ENCODE assay signal across 14 mouse cellular contexts in genomic region chr2:119172446-119172845, GRCm38 (mm10). TPM values are rescaled to one million over a fixed set of nuclear protein-coding genes. Genes with fewer than 3 reads are reported as not detected.
A peak's percentile ranks its signal among the peaks of the same experiment; 100 is the strongest.
DNase-seq lines count a peak whose midpoint lies in the region; ATAC-seq and TF ChIP-seq lines count a peak whose summit lies in the region.
"Had no signal": no experiment of that assay in that cellular context is flagged by ENCODE, and none has a peak within 500 bp of the region (broad histone marks: within the 10 kb centered on the region; RNA-seq: fewer than 3 reads in every experiment).

No protein-coding gene starts in this region.

- H3K27me3 ChIP-seq in forebrain, embryonic 12.5 days: peaks cover 28% of the 10 kb centered on the region
- H3K27me3 ChIP-seq in forebrain, embryonic 14.5 days (replicated peaks; ENCODE audit: control insufficient read depth, insufficient read depth, low read length): no peaks in the 10 kb centered on the region; the same call in 1 of the 2 replicates
- no peaks in the 10 kb centered on the region for H3K27me3 ChIP-seq in liver, adult 2 months (ENCODE audit: control insufficient read depth, insufficient read depth, low read length)
- H3K27me3 ChIP-seq in hindbrain, embryonic 14.5 days (ENCODE audit: control insufficient read depth, insufficient read depth, low read length): peaks cover 8% of the 10 kb centered on the region
- peaks cover 7% of the 10 kb centered on the region for H3K27me3 ChIP-seq in midbrain, embryonic 15.5 days (replicated peaks)
- H3K27me3 ChIP-seq: Patski had no signal

- no peak overlapping the region for H3K9ac ChIP-seq in forebrain, embryonic 12.5 days
- no peak overlapping the region for H3K9ac ChIP-seq in forebrain, embryonic 14.5 days (ENCODE audit: low read length)
- H3K9ac ChIP-seq in liver, adult 2 months (ENCODE audit: low read depth, low read length): no peak overlapping the region
- 0 out of 2 replicates have a peak overlapping the region, but pooled peaks have one; percentile 26 for H3K9ac ChIP-seq in hindbrain, embryonic 14.5 days
- no peak overlapping the region for H3K9ac ChIP-seq in midbrain, embryonic 15.5 days
- H3K9ac ChIP-seq: embryonic facial prominence, embryonic 13.5 days had no signal

- 84% methylated on average over 7 of the region's 7 CpGs for WGBS in forebrain, embryonic 12.5 days
- 91% methylated on average over 7 of the region's 7 CpGs for WGBS in forebrain, embryonic 14.5 days
- 85% methylated on average over 7 of the region's 7 CpGs for WGBS in liver, adult 2 months
- 81% methylated on average over 7 of the region's 7 CpGs for WGBS in hindbrain, embryonic 14.5 days
- 77% methylated on average over 7 of the region's 7 CpGs for WGBS in midbrain, embryonic 15.5 days

- no peaks in the 10 kb centered on the region for H3K9me3 ChIP-seq in forebrain, embryonic 12.5 days
- H3K9me3 ChIP-seq in forebrain, embryonic 14.5 days (replicated peaks; ENCODE audit: control insufficient read depth, low read length): no peaks in the 10 kb centered on the region
- H3K9me3 ChIP-seq in hindbrain, embryonic 14.5 days (ENCODE audit: control insufficient read depth, low read length): no peaks in the 10 kb centered on the region
- H3K9me3 ChIP-seq in midbrain, embryonic 15.5 days: no peaks in the 10 kb centered on the region
- H3K9me3 ChIP-seq: embryonic facial prominence, embryonic 13.5 days had no signal

- no peak for TF ChIP-seq CTCF in liver, adult 2 months (IDR thresholded peaks at IDR 0.05; ENCODE audit: low read depth, low read length)

- H3K36me3 ChIP-seq in forebrain, embryonic 12.5 days (replicated peaks): 0 out of 2 replicates have a peak, but pooled peaks cover 6% of the 10 kb centered on the region
- H3K36me3 ChIP-seq in forebrain, embryonic 14.5 days (ENCODE audit: control insufficient read depth, insufficient read depth, low read length): 0 out of 2 replicates have a peak, but pooled peaks cover 13% of the 10 kb centered on the region
- no peaks in the 10 kb centered on the region for H3K36me3 ChIP-seq in liver, adult 2 months (ENCODE audit: control insufficient read depth, insufficient read depth, low read length)
- peaks cover 11% of the 10 kb centered on the region for H3K36me3 ChIP-seq in hindbrain, embryonic 14.5 days (replicated peaks; ENCODE audit: control insufficient read depth, insufficient read depth)
- H3K36me3 ChIP-seq in midbrain, embryonic 15.5 days (replicated peaks): no peaks in the 10 kb centered on the region

- H3K4me3 ChIP-seq in forebrain, embryonic 12.5 days (replicated peaks): no peak overlapping the region
- H3K4me3 ChIP-seq in forebrain, embryonic 14.5 days (ENCODE audit: low read depth, low read length): no peak overlapping the region
- H3K4me3 ChIP-seq in liver, adult 2 months (ENCODE audit: insufficient read depth, low read depth, low read length): no peak overlapping the region
- no peak overlapping the region for H3K4me3 ChIP-seq in hindbrain, embryonic 14.5 days (replicated peaks; ENCODE audit: low read length)
- H3K4me3 ChIP-seq in midbrain, embryonic 15.5 days: no peak overlapping the region
- H3K4me3 ChIP-seq: embryonic facial prominence, embryonic 13.5 days; gastrocnemius, adult 2 months had no signal

- no peak for ATAC-seq in forebrain, embryonic 12.5 days (ENCODE audit: low FRiP score)
- ATAC-seq in forebrain, embryonic 14.5 days: no peak
- ATAC-seq in hindbrain, embryonic 14.5 days (ENCODE audit: low FRiP score): no peak; the same call in 1 of the 2 replicates
- ATAC-seq in midbrain, embryonic 15.5 days (replicated peaks): no peak
- ATAC-seq: inflammation-experienced regulatory T-cells, adult 6 months; Patski had no signal

- no peak overlapping the region for H3K4me2 ChIP-seq in forebrain, embryonic 12.5 days
- H3K4me2 ChIP-seq in forebrain, embryonic 14.5 days (ENCODE audit: low read length): no peak overlapping the region
- 0 out of 2 replicates have a peak overlapping the region, but pooled peaks have one; percentile 0 for H3K4me2 ChIP-seq in hindbrain, embryonic 14.5 days (replicated peaks)
- no peak overlapping the region for H3K4me2 ChIP-seq in midbrain, embryonic 15.5 days
- H3K4me2 ChIP-seq: embryonic facial prominence, embryonic 13.5 days had no signal

- DNase-seq in forebrain, embryonic 14.5 days (ENCODE audit: low spot score): no peak
- no peak for DNase-seq in liver, adult 2 months (ENCODE audit: extremely low read depth, low read depth, low spot score)
- no peak for DNase-seq in liver
- DNase-seq in hindbrain, embryonic 14.5 days (ENCODE audit: low spot score): no peak
- DNase-seq in spleen, postnatal 10 days (ENCODE audit: low spot score in 2 of 2): no peak
- no peak for DNase-seq in left cerebral cortex, adult 8-10 months (ENCODE audit: low spot score in 2 of 2)
- DNase-seq: cerebellum, adult 9-10 months had no signal

- 0 out of 2 replicates have a peak, but pooled peaks cover 4% of the 10 kb centered on the region for H3K79me2 ChIP-seq in liver, adult 2 months (ENCODE audit: control insufficient read depth, insufficient read depth, low read length)

- H3K27ac ChIP-seq in forebrain, embryonic 12.5 days: peak overlapping the region; percentile 38; the same call in 1 of the 2 replicates
- H3K27ac ChIP-seq in forebrain, embryonic 14.5 days (ENCODE audit: low read depth, low read length): no peak overlapping the region
- peak overlapping the region; percentile 18; the same call in 1 of the 2 replicates for H3K27ac ChIP-seq in liver, adult 2 months (replicated peaks; ENCODE audit: insufficient read depth, low read depth, low read length)
- H3K27ac ChIP-seq in hindbrain, embryonic 14.5 days: 0 out of 2 replicates have a peak overlapping the region, but pooled peaks have one; percentile 0
- H3K27ac ChIP-seq in midbrain, embryonic 15.5 days: 0 out of 2 replicates have a peak overlapping the region, but pooled peaks have one; percentile 38
- H3K27ac ChIP-seq: gastrocnemius, adult 2 months had no signal

- H3K4me1 ChIP-seq in forebrain, embryonic 12.5 days: peaks cover 37% of the 10 kb centered on the region
- H3K4me1 ChIP-seq in forebrain, embryonic 14.5 days (ENCODE audit: control insufficient read depth, insufficient read depth, low read length): peaks cover 9% of the 10 kb centered on the region
- peaks cover 4% of the 10 kb centered on the region; the same call in 1 of the 2 replicates for H3K4me1 ChIP-seq in liver, adult 2 months (ENCODE audit: control insufficient read depth, insufficient read depth, low read length)
- peaks cover 18% of the 10 kb centered on the region for H3K4me1 ChIP-seq in hindbrain, embryonic 14.5 days (replicated peaks; ENCODE audit: control insufficient read depth, insufficient read depth, low read length)
- peaks cover 28% of the 10 kb centered on the region for H3K4me1 ChIP-seq in midbrain, embryonic 15.5 days

- no peak for TF ChIP-seq POLR2A in liver, adult 2 months (IDR thresholded peaks at IDR 0.05; ENCODE audit: extremely low read depth, insufficient read depth, low read length)

RNA-seq across cellular contexts. Expression of gene Gm14137, which starts 1.9 kb away (rescaled TPM):
- 1.0 and 1.5 TPM in 2 replicates for polyA plus RNA-seq in forebrain, embryonic 12.5 days (2016; fragmentation: Nextera tagmentation; extraction: Ambion mirVana)
- polyA plus RNA-seq in forebrain, embryonic 14.5 days (2014; fragmentation: Nextera tagmentation; extraction: Ambion mirVana): 0.31 and 0.48 TPM in 2 replicates
- total RNA-seq in liver, adult 2 months (2014; rRNA removed): not detected in 2 replicates
- polyA plus RNA-seq in liver, adult 2 months (2012; rRNA removed): not detected in 2 replicates
- polyA plus RNA-seq in hindbrain, embryonic 14.5 days (2014; fragmentation: Nextera tagmentation; extraction: Ambion mirVana): 0.40 and 0.66 TPM in 2 replicates
- 1.1 and 1.2 TPM in 2 replicates for polyA plus RNA-seq in midbrain, embryonic 15.5 days (2015; fragmentation: Nextera tagmentation; extraction: Ambion mirVana)
- under 1 TPM in 1 of 4 experiments, not detected in 3; 0.16 TPM for total RNA-seq in left cerebral cortex, adult 8-10 months (2022)
- total RNA-seq: gastrocnemius, adult 2 months; layer of hippocampus, postnatal 25 days had no signal

RNA-seq across cellular contexts. Expression of gene Gchfr, which starts 4.9 kb away (rescaled TPM):
- 2.2 and 2.3 TPM in 2 replicates for polyA plus RNA-seq in forebrain, embryonic 12.5 days (2016; fragmentation: Nextera tagmentation; extraction: Ambion mirVana)
- polyA plus RNA-seq in forebrain, embryonic 14.5 days (2014; fragmentation: Nextera tagmentation; extraction: Ambion mirVana): 1.7 and 2.5 TPM in 2 replicates
- 275 and 332 TPM in 2 replicates for total RNA-seq in liver, adult 2 months (2014; rRNA removed)
- polyA plus RNA-seq in liver, adult 2 months (2012; rRNA removed): 597 and 710 TPM in 2 replicates
- 14.3 and 15.1 TPM in 2 replicates for polyA plus RNA-seq in hindbrain, embryonic 14.5 days (2014; fragmentation: Nextera tagmentation; extraction: Ambion mirVana)
- polyA plus RNA-seq in midbrain, embryonic 15.5 days (2015; fragmentation: Nextera tagmentation; extraction: Ambion mirVana): 6.8 and 7.8 TPM in 2 replicates
- total RNA-seq in left cerebral cortex, adult 8-10 months (2022): not detected
- total RNA-seq: gastrocnemius, adult 2 months; layer of hippocampus, postnatal 25 days had no signal

RNA-seq across cellular contexts. Expression of gene Rmdn3, which starts 15.6 kb away (rescaled TPM):
- 43.6 and 48.7 TPM in 2 replicates for polyA plus RNA-seq in forebrain, embryonic 12.5 days (2016; fragmentation: Nextera tagmentation; extraction: Ambion mirVana)
- 43.5 and 53.7 TPM in 2 replicates for polyA plus RNA-seq in forebrain, embryonic 14.5 days (2014; fragmentation: Nextera tagmentation; extraction: Ambion mirVana)
- total RNA-seq in liver, adult 2 months (2014; rRNA removed): 47.7 and 63.6 TPM in 2 replicates
- polyA plus RNA-seq in liver, adult 2 months (2012; rRNA removed): 26.4 and 34.9 TPM in 2 replicates
- 39.1 and 42.5 TPM in 2 replicates for polyA plus RNA-seq in hindbrain, embryonic 14.5 days (2014; fragmentation: Nextera tagmentation; extraction: Ambion mirVana)
- polyA plus RNA-seq in midbrain, embryonic 15.5 days (2015; fragmentation: Nextera tagmentation; extraction: Ambion mirVana): 46.7 and 49.6 TPM in 2 replicates
- 10 to 100 TPM; 39.4 to 58.8 (median 48.2) TPM for total RNA-seq in left cerebral cortex, adult 8-10 months (2022)

RNA-seq across cellular contexts. Expression of gene Zfyve19, which starts 36.0 kb away (rescaled TPM):
- 45.9 and 51.1 TPM in 2 replicates for polyA plus RNA-seq in forebrain, embryonic 12.5 days (2016; fragmentation: Nextera tagmentation; extraction: Ambion mirVana)
- 62.8 and 67.6 TPM in 2 replicates for polyA plus RNA-seq in forebrain, embryonic 14.5 days (2014; fragmentation: Nextera tagmentation; extraction: Ambion mirVana)
- total RNA-seq in liver, adult 2 months (2014; rRNA removed): 15.9 and 20.5 TPM in 2 replicates
- polyA plus RNA-seq in liver, adult 2 months (2012; rRNA removed): 27.2 and 28.8 TPM in 2 replicates
- 51.7 and 61.7 TPM in 2 replicates for polyA plus RNA-seq in hindbrain, embryonic 14.5 days (2014; fragmentation: Nextera tagmentation; extraction: Ambion mirVana)
- polyA plus RNA-seq in midbrain, embryonic 15.5 days (2015; fragmentation: Nextera tagmentation; extraction: Ambion mirVana): 68.3 and 73.3 TPM in 2 replicates
- 10 to 100 TPM; 29.3 to 44.8 (median 35.4) TPM for total RNA-seq in left cerebral cortex, adult 8-10 months (2022)

RNA-seq across cellular contexts. Expression of gene Dnajc17, which starts 36.1 kb away (rescaled TPM):
- 26.0 and 26.7 TPM in 2 replicates for polyA plus RNA-seq in forebrain, embryonic 12.5 days (2016; fragmentation: Nextera tagmentation; extraction: Ambion mirVana)
- polyA plus RNA-seq in forebrain, embryonic 14.5 days (2014; fragmentation: Nextera tagmentation; extraction: Ambion mirVana): 24.6 and 29.0 TPM in 2 replicates
- total RNA-seq in liver, adult 2 months (2014; rRNA removed): 1.8 and 3.6 TPM in 2 replicates
- polyA plus RNA-seq in liver, adult 2 months (2012; rRNA removed): 1.5 and 2.6 TPM in 2 replicates
- 20.1 and 21.5 TPM in 2 replicates for polyA plus RNA-seq in hindbrain, embryonic 14.5 days (2014; fragmentation: Nextera tagmentation; extraction: Ambion mirVana)
- polyA plus RNA-seq in midbrain, embryonic 15.5 days (2015; fragmentation: Nextera tagmentation; extraction: Ambion mirVana): 25.0 and 29.4 TPM in 2 replicates
- 10 to 100 TPM; 15.9 to 21.6 (median 19.1) TPM for total RNA-seq in left cerebral cortex, adult 8-10 months (2022)

Comparison
In these comparisons a context has a peak if more than half of its experiments do, and no peak if none do; other contexts are left out.
1. RNA of gene Gchfr, which starts 4.9 kb away (polyA plus RNA-seq): 597 to 710 TPM in liver, adult 2 months; 14.3 to 15.1 TPM in hindbrain, embryonic 14.5 days, 6.8 to 7.8 TPM in midbrain, embryonic 15.5 days, 1.7 to 2.5 TPM in forebrain, embryonic 14.5 days and 2.2 to 2.3 TPM in forebrain, embryonic 12.5 days; every median in the first group is over 10 times any median in the second.